In genomic region chr6:116767738-116768522, GRCm38 (mm10) we compare ENCODE assay signal across 8 mouse cellular contexts. TPM values are rescaled to one million over a fixed set of nuclear protein-coding genes. Genes with fewer than 3 reads are reported as not detected.
DNase-seq lines count a peak whose midpoint lies in the region; ATAC-seq and TF ChIP-seq lines count a peak whose summit lies in the region.

No protein-coding gene starts in this region.

- no peaks in the 10 kb centered on the region for H3K36me3 ChIP-seq in intestine, embryonic 15.5 days
- no peaks in the 10 kb centered on the region for H3K36me3 ChIP-seq in midbrain, embryonic 11.5 days (ENCODE audit: control insufficient read depth, insufficient read depth, low read length)
- no peaks in the 10 kb centered on the region for H3K36me3 ChIP-seq in small intestine, adult 2 months (ENCODE audit: control insufficient read depth, insufficient read depth, low read length)

- ATAC-seq in CD4-positive, CD25-positive, alpha-beta regulatory T cell, adult 4 months: no peak
- peak; percentile 58 for ATAC-seq in intestine, embryonic 15.5 days
- ATAC-seq in midbrain, embryonic 11.5 days (ENCODE audit: low FRiP score): peak; percentile 73

- 29% methylated on average over 17 of the region's 17 CpGs for WGBS in intestine, embryonic 15.5 days
- WGBS in midbrain, embryonic 11.5 days: 38% methylated on average over 17 of the region's 17 CpGs
- 32% methylated on average over 17 of the region's 17 CpGs for WGBS in small intestine, adult 2 months

- H3K27me3 ChIP-seq in intestine, embryonic 15.5 days (replicated peaks): no peaks in the 10 kb centered on the region
- H3K27me3 ChIP-seq in midbrain, embryonic 11.5 days (ENCODE audit: control insufficient read depth, insufficient read depth, low read length): no peaks in the 10 kb centered on the region
- no peaks in the 10 kb centered on the region for H3K27me3 ChIP-seq in small intestine, adult 2 months (ENCODE audit: control insufficient read depth, insufficient read depth, low read length)

- no peak overlapping the region for H3K4me2 ChIP-seq in intestine, embryonic 15.5 days (replicated peaks)
- no peak overlapping the region for H3K4me2 ChIP-seq in midbrain, embryonic 11.5 days

- no peak for TF ChIP-seq POLR2A in cortical plate, adult 2 months (IDR thresholded peaks at IDR 0.05; ENCODE audit: extremely low read depth, insufficient read depth, low read length)
- TF ChIP-seq POLR2A in small intestine, adult 2 months (IDR thresholded peaks at IDR 0.05; ENCODE audit: low read depth, low read length): no peak

- DNase-seq in CD4-positive, CD25-positive, alpha-beta regulatory T cell, adult 2 months (ENCODE audit: low read depth, low spot score): peak; percentile 45
- DNase-seq in gastrocnemius, adult 8-10 months (ENCODE audit: low spot score in 2 of 2): peak; percentile 56 to 60
- DNase-seq in left cerebral cortex, adult 8-10 months (ENCODE audit: low spot score in 2 of 2): peak; percentile 14 to 81
- DNase-seq in midbrain, embryonic 11.5 days (ENCODE audit: low spot score, missing footprints): peak; percentile 99

- TF ChIP-seq CTCF in cortical plate, adult 2 months (IDR thresholded peaks at IDR 0.05; ENCODE audit: extremely low read depth, insufficient read depth, low read length): peak; percentile 75
- peak; percentile 97 for TF ChIP-seq CTCF in small intestine, adult 2 months (IDR thresholded peaks at IDR 0.05; ENCODE audit: extremely low read depth, insufficient read length, insufficient replicate concordance, low read depth, low read length)

- no peak overlapping the region for H3K9ac ChIP-seq in intestine, embryonic 15.5 days
- no peak overlapping the region for H3K9ac ChIP-seq in midbrain, embryonic 11.5 days (ENCODE audit: low read length)

- no peaks in the 10 kb centered on the region for H3K9me3 ChIP-seq in intestine, embryonic 15.5 days
- H3K9me3 ChIP-seq in midbrain, embryonic 11.5 days (ENCODE audit: control insufficient read depth, low read length): no peaks in the 10 kb centered on the region

- no peak overlapping the region for H3K4me3 ChIP-seq in cortical plate, adult 2 months (ENCODE audit: insufficient read depth, low read length)
- no peak overlapping the region for H3K4me3 ChIP-seq in intestine, embryonic 15.5 days (replicated peaks)
- H3K4me3 ChIP-seq in midbrain, embryonic 11.5 days (ENCODE audit: low read depth, low read length): no peak overlapping the region
- H3K4me3 ChIP-seq in small intestine, adult 2 months (ENCODE audit: low read depth, low read length): no peak overlapping the region

- peaks cover 2% of the 10 kb centered on the region; the same call in 1 of the 2 replicates for H3K4me1 ChIP-seq in cortical plate, adult 2 months (ENCODE audit: control insufficient read depth, insufficient read depth, low read length)
- no peaks in the 10 kb centered on the region for H3K4me1 ChIP-seq in intestine, embryonic 15.5 days (replicated peaks)
- H3K4me1 ChIP-seq in midbrain, embryonic 11.5 days (ENCODE audit: control insufficient read depth, insufficient read depth, low read length): no peaks in the 10 kb centered on the region
- H3K4me1 ChIP-seq in small intestine, adult 2 months (ENCODE audit: control insufficient read depth, insufficient read depth, insufficient read length, low read length): no peaks in the 10 kb centered on the region

- no peak overlapping the region for H3K27ac ChIP-seq in cortical plate, adult 2 months (ENCODE audit: insufficient read depth, low read length)
- H3K27ac ChIP-seq in intestine, embryonic 15.5 days: peak overlapping the region; percentile 29; the same call in 1 of the 2 replicates
- no peak overlapping the region for H3K27ac ChIP-seq in midbrain, embryonic 11.5 days (ENCODE audit: low read depth, low read length)
- H3K27ac ChIP-seq in small intestine, adult 2 months (ENCODE audit: insufficient read depth, low read depth, low read length): no peak overlapping the region; the same call in 1 of the 2 replicates

RNA-seq across cellular contexts. Expression of gene Tmem72, which starts 51.2 kb away (rescaled TPM):
- polyA plus RNA-seq in CD4-positive, CD25-positive, alpha-beta regulatory T cell, adult 4 months (2017; shearing (Covaris generic)): under 1 TPM; 0.04 to 0.05 TPM
- polyA plus RNA-seq in cortical plate, adult 2 months (2012; rRNA removed): 0.08 TPM in 2 replicates
- total RNA-seq in gastrocnemius, adult 8-10 months (2022): under 1 TPM in 2 of 4 experiments, not detected in 2; 0.02 to 0.03 TPM
- polyA plus RNA-seq in intestine, embryonic 15.5 days (2015; fragmentation: Nextera tagmentation; extraction: Ambion mirVana): 0.01 and 0.11 TPM in 2 replicates
- 1 to 10 TPM in 2 of 4 experiments, under 1 TPM in 2; 0.28 to 4.4 (median 1.0) TPM for total RNA-seq in left cerebral cortex, adult 8-10 months (2022)
- 0.08 and 0.10 TPM in 2 replicates for polyA plus RNA-seq in midbrain, embryonic 11.5 days (2014; fragmentation: Nextera tagmentation; extraction: Ambion mirVana)
- not detected in 2 replicates for polyA plus RNA-seq in small intestine, adult 2 months (2012; rRNA removed)

Comparison
In these comparisons a context has a peak if more than half of its experiments do, and no peak if none do; other contexts are left out.
1. DNase-seq: peak in every context shown above with its lines; median percentile 99 in midbrain, embryonic 11.5 days; 58 in gastrocnemius, adult 8-10 months; 48 in left cerebral cortex, adult 8-10 months; 45 in CD4-positive, CD25-positive, alpha-beta regulatory T cell, adult 2 months.